8 mouse cellular contexts compared by ENCODE assay signal in the genomic region with DNA sequence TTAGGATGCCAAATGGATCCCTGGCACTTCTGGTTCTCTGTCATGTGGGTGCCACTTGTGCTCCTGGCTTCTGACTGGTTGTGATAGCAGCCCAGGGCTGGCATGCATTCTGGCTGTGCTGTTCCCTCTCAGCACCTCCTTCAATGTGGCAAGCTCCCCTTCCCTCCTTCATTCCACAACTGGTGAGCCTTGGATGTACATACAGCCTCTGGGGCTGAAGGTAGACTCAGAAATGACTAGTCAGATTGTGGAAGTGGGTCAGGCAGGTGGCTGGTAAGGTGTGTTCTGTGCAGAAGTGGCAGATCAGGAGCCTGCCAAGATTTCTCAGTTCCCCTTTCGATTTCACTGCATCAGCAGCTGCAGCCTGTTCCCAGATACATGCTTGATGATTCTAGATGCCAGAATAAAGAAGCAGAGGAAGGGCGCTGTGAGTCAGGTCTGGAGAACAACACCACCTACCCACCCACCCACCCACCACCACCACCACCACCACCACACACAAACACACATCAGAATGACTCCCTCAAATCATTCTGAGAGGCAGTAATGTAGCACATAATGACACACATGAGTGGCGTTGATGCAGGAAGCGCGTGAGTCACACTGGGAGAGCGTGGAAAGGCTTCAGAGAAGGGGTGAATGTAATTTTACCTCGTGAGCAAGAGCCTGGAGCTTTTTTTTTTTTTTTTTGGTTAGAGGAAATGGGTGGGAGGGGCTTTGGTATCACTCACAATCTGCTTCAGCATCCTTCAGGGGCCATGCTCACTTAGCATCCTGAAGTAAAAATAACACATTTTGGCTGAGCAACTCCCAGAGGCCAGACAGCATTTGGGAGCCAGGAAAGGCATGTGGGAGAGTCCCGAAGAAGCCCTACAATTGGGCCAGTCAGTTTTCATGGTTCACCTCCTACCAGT.
DNase-seq lines count a peak whose midpoint lies in the region; ATAC-seq and TF ChIP-seq lines count a peak whose summit lies in the region.

No protein-coding gene starts in this region.

- H3K4me3 ChIP-seq in left cerebral cortex, adult 2 months = no peak overlapping the region
- H3K4me3 ChIP-seq in thymus, adult 2 months (ENCODE audit: control insufficient read depth, insufficient read depth, low read length) = no peak overlapping the region
- H3K4me3 ChIP-seq in lung, postnatal 0 days (ENCODE audit: low read depth, low read length) = no peak overlapping the region

- peaks cover 23% of the 10 kb centered on the region for H3K4me1 ChIP-seq in thymus, adult 2 months (replicated peaks; ENCODE audit: control insufficient read depth, insufficient read depth, low read length)
- no peaks in the 10 kb centered on the region for H3K4me1 ChIP-seq in lung, postnatal 0 days (ENCODE audit: insufficient read depth, low read depth, low read length)

- intact Hi-C loops in left cerebral cortex, adult 2 months (cut with DNase I) = loop anchor here (1.0 to 5.0 kb wide), 5 partner anchors 95 to 611 kb away; no protein-coding TSS in a partner anchor

- no peaks in the 10 kb centered on the region for H3K9me3 ChIP-seq in lung, postnatal 0 days (ENCODE audit: low read length)

- no peaks in the 10 kb centered on the region for H3K27me3 ChIP-seq in thymus, adult 2 months (ENCODE audit: control insufficient read depth, insufficient read depth, low read length)
- H3K27me3 ChIP-seq in lung, postnatal 0 days (replicated peaks; ENCODE audit: insufficient read depth, low read length) = no peaks in the 10 kb centered on the region

- no peak overlapping the region for H3K9ac ChIP-seq in lung, postnatal 0 days (replicated peaks; ENCODE audit: low read depth)

- DNase-seq in lung, adult 18-20 months = peak; percentile 5 to 7
- DNase-seq in lung, postnatal 4 days = no peak
- peak; percentile 34 for DNase-seq in fibroblast of lung, adult 2 months (ENCODE audit: low read depth)
- DNase-seq in left cerebral cortex, adult 2 months (ENCODE audit: extremely low spot score in 1 of 2, low spot score in 2 of 2) = peak; percentile 51 to 52
- DNase-seq in thymus, adult 2 months = peak; percentile 37
- DNase-seq in c-Kit-positive CD71-positive TER-119-positive erythroid progenitor cells, embryonic 14.5 days (ENCODE audit: low spot score) = no peak
- DNase-seq in embryo, embryonic 11 days = no peak
- no peak for DNase-seq in lung, postnatal 0 days (ENCODE audit: low spot score)

- 10% methylated on average over 8 of the region's 8 CpGs for WGBS in thymus, adult 2 months
- WGBS in lung, postnatal 0 days = 69% methylated on average over 8 of the region's 8 CpGs

- no peak for ATAC-seq in lung, postnatal 0 days

- TF ChIP-seq EP300 in lung, postnatal 0 days (IDR thresholded peaks at IDR 0.05) = no peak

- no peak for TF ChIP-seq POLR2A in thymus, adult 2 months (IDR thresholded peaks at IDR 0.05; ENCODE audit: control insufficient read depth, extremely low read depth, insufficient read depth, low read length, poor library complexity)

- TF ChIP-seq CTCF in left cerebral cortex, adult 2 months (IDR thresholded peaks at IDR 0.05) = no peak
- TF ChIP-seq CTCF in thymus, adult 2 months (IDR thresholded peaks at IDR 0.05; ENCODE audit: borderline replicate concordance, control insufficient read depth, extremely low read depth, insufficient read depth, low read length, poor library complexity) = no peak
- no peak for TF ChIP-seq CTCF in lung, postnatal 0 days (IDR thresholded peaks at IDR 0.05)

- peak overlapping the region; percentile 83 for H3K27ac ChIP-seq in left cerebral cortex, adult 2 months
- H3K27ac ChIP-seq in thymus, adult 2 months (ENCODE audit: control insufficient read depth, insufficient read depth, low read length) = peak overlapping the region; percentile 92
- no peak overlapping the region for H3K27ac ChIP-seq in lung, postnatal 0 days (ENCODE audit: low read length)

- H3K4me2 ChIP-seq in lung, postnatal 0 days (replicated peaks; ENCODE audit: low read depth, low read length) = no peak overlapping the region

- H3K36me3 ChIP-seq in thymus, adult 2 months (ENCODE audit: control insufficient read depth, insufficient read depth, low read length) = no peaks in the 10 kb centered on the region
- H3K36me3 ChIP-seq in lung, postnatal 0 days (ENCODE audit: insufficient read depth, low read length) = no peaks in the 10 kb centered on the region

Comparison
In these comparisons a context has a peak if more than half of its experiments do, and no peak if none do; other contexts are left out.
1. DNase-seq: peak in lung, adult 18-20 months (2 of 2), fibroblast of lung, adult 2 months (single experiment), left cerebral cortex, adult 2 months (2 of 2) and thymus, adult 2 months (single experiment); none in lung, postnatal 4 days (0 of 2), c-Kit-positive CD71-positive TER-119-positive erythroid progenitor cells, embryonic 14.5 days (single experiment), embryo, embryonic 11 days (single experiment) and lung, postnatal 0 days (single experiment).